Mouse (Mus musculus): ENCODE results near the gene Cyp2s1.

DNA sequence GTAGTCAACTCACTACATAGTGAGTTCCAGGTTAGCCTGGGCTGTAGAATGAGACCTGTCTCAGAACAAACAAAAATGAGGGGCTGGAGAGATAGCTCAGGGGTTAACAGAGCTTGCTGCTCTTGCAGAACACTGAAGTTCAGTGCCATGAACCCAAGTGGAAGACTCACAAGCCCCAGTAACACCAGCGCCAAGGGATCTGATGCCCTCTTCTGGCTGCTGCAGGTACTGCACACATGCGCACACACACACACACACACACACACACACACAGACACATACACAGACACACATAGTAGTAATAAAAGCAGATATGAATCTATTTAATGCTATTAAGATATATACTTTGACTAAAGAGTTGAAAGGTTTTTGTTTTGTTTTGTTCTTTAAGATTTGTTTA is 18.2 kb downstream of the Cyp2s1 start:
- no peak for TF ChIP-seq POLR2A (IDR thresholded peaks at IDR 0.05; ENCODE audit: low read depth, low read length)
- 0 out of 2 replicates have a peak, but pooled peaks have one; percentile 7 for TF ChIP-seq CTCF (conservative IDR thresholded peaks at IDR 0.05; ENCODE audit: insufficient read depth, insufficient read length, low read depth, low read length)
